Mouse (Mus musculus) testis, postnatal 14 days (tissue): ENCODE data around the gene Krt78.
"Not testable (repeated sequence)": the region's sequence is repeated elsewhere in the genome, so short reads cannot be mapped to it uniquely, and the experiment has no call there.

Experiments
- DNase-seq: peaks from one replicate; pipeline ENCODE4 v3.0.0; 2021; ENCODE audit warnings: low spot score

Gene Krt78

DNA sequence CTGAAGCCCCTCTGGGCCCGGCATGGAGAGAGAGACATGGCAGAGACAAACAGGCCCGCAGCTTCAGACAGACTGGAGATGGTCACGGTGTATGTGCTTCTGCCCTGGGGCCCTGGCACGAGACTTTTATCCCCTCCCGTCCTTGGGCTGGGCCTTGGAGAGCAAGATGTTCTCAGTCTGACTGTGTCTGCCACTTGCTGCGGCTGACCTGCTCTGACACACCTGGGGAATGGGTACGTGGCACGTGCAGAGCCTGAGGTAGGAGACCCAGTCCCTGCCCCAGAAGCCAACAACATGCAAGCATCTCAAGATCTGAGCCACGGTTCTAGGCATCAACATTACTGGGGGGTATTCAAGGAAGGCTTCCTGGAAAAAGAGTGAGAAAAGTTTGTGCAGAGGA is at the start of gene Krt78:
Gene Krt78, minus strand, starts transcription at position 101 of the 400 bp plus-strand sequence.
- DNase-seq = no peak

DNA sequence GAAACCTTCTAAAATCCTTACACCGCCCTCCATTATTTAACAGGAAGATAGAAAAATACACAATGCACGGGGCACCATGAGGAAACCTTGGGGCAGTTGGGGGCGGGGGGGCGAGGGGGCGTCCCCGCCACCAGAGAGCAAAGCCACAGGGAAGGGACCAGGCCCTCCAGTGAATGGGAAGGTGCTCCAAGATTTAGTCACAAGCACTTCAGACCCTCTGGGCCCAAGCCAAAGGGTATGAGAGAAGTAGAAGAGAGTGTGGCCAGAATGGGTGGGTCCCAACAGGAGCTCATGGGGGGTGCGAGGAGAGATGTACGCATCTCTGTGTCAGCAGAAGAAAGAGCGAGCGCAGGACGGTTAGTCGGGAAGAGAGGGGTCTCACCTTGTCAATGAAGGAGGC is 49.4 kb upstream of the Krt78 start:
- DNase-seq = no peak

DNA sequence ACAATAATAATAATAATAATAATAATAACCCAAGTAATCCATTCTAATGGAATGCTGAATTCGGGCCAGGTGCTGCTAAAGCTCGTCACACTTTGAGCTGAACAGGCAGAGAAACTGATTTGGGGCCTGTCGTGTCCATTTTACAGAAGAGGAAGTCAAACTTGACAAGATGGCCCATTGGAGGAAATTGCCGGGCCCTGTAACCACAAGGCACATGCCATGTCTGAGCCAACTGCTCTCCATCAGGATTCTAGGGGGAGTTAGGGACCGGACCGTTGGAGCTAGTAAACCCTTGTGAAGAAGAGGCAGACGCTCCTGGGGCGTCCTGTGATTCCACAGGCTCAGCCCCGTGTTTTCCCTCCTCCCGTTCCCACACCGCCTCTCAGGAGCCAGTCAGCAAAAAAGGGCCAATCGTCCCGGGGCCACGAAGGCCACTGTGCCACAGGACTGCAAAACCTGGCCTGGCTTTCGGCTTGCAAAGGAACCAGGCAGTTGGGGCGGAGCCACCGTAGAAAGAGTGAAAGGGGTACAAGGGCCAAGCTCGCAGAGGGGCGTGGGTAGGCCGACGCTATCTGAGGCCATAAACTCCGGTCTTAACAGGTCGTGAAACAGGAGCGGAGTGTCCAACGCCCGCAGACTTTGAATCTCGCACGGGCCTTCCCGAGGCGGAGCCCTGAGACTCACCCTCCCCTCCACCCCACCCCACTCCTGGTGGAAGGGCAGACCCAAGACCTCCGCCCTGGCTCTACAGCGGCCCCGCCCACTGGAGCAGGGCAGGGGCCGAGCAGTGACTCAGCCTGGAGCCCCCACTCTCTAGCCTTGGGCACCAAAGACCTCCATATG is 48.8 kb upstream of the Krt78 start:
- DNase-seq = no peak

DNA sequence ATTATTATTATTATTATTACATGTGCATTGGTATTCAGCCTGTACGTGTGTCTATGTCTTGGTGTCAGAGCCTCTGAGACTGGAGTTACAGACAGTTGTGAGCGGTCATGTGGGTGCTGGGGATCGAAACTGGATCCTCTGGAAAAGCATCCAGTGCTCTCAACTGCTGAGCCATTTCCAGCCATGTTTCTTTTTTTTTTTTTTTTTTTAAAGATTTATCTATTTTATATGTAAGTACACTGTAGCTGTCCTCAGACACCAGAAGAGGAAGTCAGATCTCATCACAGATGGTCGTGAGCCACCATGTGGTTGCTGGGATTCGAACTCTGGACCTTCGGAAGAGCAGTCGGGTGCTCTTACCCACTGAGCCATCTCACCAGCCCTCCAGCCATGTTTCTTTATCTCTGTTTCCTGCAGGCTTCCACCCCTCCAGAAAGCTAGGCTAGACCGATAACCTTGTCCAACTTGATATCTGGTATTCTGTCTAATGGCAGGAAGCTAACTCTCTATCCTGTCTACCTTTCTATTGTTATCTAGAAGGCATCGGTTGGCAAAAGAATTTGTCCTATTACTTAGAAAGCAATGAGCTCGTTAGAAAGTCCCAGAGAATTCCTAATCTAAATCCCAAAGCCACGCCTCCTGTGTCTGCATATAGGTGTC is 45.7 kb upstream of the Krt78 start:
- no peak for DNase-seq

DNA sequence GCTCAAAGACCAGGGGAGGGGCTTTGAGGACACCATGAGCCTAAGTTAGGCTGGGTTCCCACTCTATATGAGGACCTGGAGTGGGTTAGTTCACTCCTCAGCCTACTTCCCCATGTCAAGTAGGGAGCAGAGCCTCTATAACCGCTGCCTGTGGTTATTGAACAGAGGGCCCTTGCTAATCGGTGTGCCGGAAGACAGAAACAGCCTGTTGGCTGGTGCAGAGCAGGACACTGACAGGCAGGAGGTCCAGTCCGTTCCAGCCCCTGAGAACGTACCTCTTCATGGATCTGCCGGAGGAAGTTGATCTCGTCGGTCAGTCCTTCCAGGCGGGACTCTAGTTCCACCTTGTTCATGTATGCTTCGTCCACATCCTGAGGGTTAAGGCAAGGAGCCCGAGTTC is 45.1 kb upstream of the Krt78 start:
- DNase-seq = no peak

DNA sequence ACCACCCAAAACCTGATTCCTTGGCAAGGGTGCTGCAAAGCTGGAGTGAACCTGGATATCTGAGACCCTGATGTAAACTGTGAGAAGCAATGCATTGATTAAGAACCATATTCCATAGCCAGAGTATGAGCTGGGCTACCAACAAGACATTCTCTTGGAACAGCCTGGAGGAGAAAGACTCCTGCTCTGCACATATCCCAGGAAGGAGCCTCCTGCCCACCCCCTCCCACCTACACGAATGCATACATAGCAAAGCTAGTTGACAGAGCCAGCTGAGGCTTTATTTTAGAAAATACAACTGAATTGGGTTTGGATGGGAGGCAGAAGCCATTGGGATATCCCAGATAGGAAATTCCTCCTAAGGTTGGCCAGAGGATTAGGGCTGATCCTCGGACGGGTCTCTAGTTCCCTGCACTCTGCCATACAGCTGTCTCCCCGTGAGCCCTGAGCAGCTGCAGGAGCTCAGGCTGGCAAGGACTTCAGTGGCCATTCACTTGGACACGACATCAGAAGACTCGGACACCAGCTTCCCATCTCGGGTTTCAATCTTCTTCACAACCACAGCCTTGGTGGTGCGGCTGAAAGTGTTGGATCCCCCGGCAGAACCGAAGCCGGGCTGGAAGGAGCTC is 42.5 kb upstream of the Krt78 start:
- DNase-seq = not testable (repeated sequence)

DNA sequence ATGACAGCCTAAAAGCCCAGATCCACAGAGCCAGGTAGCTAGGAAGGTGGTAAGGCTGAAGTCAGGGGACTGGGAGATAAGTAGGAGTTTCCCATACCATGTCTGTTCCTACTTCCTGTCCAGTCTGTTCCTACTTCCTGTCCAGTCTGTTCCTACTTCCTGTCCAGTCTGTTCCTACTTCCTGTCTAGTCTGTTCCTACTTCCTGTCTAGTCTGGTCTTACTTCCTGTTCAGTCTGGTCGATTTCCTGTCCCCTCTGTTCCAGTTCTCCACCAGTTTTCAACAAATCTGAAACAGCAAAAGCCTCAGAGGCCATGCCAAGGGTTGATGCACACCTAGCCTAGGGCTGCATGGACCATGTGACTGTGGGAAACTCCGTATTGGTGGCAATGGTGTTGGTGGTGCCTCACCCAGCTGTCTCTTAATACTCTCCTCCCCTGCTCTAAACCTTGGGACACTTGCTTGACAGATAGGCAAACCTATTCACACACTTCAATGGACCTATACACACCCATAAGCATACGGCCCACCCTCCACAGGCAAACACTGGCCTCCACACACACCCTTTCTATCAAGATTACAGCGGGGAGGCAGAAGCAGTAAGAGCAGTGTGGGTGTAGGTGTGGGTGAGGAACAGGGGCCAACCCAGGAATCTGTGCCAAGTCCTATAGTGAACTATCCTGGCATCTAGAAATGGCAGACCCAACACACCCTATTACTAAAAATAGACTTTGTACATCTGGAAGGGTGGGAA is 41.6 kb upstream of the Krt78 start:
- DNase-seq = no peak

DNA sequence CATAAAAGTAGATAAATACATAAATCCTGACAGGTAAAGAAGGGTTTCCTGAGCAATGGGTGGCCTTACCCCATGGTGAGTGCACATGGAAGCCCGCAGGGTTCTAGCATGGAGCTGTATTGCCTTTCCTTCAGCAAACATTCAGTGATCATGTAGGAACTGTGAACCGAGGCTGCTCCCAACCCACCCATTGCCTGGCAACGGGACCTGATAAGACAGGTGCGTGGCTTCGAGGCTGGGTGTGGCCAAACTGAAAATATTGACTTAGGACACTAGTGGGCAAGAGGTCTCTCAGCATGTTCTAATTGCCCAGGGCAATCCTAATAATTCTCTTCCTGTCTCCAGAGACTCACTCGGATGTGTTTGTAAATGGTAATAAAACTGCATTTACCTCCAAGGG is 40.3 kb upstream of the Krt78 start:
- no peak for DNase-seq

DNA sequence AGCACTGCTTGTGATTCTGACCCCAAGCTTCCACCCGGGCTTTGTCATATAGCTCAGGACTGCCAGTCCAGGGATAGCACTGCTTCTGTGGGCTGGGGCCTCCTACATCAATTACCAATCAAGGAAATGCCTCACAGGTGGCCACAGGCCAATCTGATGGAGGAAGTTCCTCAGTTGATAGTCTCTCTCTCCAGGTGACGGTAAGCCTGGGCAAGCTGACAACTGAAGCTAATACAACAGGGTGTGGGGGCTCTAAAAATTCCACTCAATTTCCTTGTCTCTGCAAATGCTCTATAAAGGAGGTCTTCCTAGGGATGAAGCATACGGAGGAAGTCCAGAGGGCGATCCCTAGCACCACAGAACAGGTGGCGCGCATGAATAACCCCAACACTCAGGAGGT is 36.9 kb upstream of the Krt78 start:
- DNase-seq = no peak

DNA sequence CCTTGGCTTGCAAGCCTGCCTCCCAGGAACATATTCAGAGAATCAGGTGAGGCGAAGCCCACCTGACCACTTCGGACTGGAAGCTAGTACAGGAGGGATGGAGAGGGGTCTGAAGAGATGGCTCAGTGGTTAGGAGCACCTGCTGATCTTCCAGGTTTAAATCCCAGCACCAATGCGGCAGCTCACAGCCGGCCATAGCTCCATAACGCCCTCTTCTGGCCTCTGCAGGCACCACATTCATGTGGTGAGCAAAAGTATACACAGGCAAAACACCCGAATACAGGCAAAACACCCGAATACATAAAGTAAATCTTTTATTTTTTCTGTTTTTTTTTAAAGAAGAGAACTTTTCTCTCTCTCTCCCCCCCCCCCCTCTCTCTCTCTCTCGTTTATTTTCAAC is 34.6 kb upstream of the Krt78 start:
- no peak for DNase-seq

DNA sequence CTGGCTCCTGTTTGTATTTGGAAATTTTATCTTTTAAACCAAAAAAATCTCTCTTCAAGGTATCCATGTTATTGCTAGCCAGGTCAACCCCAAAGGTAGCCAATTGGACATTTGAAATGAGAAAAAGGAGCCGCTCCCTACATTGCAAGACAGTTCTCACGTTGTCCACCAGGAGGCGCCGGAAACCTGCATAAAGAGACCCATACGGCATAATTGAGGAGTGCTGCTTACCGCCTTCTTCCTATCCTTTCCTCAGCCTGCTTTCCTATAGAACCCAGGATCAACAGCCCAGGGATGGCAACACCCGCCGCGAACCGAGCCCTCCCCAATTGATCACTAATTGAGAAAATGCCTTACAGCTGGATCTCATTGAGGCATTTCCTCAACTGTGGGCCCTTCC is 34.0 kb upstream of the Krt78 start:
- peak; percentile 75 for DNase-seq

DNA sequence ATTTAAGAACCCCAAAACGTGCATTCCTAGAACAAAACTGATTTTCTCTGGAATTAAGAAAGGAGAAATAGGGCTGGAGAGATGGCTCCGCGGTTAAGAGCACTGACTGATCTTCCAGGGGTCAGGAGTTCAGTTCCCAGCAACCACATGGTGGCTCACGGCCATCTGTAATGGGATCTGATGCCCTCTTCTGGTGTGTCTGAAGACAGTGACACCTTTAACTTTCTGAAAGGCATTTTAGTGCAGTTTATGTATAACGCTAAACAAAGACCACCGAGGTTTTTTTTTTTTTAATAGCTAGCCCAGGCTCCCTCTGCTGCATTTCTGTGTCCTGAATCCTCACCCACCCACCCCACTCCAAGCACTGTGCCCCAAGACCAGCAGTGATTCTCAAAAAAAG is 30.7 kb upstream of the Krt78 start:
- no peak for DNase-seq

DNA sequence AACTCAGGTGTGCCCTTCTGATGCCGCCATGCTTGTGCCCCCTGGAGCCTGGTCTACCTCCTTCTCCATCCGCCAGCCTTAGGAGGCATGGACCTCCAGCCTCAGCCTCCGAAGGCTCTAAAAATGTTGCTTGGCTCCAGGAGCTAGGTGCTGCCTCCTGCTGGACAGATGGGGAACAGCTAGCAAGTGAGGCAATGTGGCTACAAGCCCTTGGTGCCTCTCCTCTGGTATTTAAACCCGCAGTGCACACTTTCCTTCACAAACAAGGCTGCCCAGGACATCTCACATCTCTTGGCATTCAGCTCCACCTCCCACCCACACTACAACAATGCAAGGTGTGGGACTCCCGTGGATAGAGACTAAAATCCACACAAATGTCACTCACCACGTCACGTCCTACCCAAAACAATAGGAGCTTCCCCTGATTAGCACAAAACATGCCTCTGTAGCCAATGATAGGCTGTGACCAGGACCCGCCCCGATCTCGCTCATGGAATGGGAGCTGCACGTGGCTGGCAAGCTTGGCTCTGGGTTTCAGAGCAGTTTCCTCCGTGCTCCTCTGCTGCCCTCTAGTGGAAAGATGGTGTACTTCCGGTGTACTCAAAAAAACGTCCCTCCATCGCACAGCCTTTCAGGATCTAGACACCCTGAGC is 30.0 kb upstream of the Krt78 start:
- peak; percentile 87 for DNase-seq

DNA sequence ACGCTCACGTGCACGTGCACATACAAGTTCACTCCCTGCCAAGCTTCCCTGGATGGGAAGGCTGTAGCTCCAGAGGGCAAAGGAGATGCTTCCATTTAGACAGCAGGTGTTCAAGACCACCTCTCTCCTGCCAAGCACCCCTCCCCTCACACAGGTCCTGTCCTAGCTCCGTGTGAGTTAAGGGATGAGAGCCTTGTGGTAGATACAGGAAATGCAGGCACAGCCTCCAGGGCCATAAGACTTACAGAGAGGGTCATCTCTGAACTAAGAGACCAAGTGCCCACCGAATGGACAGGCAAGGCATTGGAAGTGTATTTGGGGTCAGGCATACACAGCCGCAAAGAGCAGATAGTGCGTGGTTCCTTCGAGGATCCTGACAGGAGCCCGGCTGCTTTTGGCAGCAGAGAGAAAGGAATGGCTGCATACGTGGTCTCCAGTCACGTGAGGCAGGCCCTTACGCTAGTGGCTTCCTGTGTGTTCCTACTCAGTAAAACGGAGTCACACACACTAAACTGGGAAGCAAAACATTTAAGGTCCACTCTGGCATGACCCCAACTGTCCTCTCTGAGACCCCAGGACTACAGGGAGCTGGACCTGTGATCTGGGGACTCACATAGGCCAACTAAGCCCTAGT is 29.3 kb upstream of the Krt78 start:
- no peak for DNase-seq

DNA sequence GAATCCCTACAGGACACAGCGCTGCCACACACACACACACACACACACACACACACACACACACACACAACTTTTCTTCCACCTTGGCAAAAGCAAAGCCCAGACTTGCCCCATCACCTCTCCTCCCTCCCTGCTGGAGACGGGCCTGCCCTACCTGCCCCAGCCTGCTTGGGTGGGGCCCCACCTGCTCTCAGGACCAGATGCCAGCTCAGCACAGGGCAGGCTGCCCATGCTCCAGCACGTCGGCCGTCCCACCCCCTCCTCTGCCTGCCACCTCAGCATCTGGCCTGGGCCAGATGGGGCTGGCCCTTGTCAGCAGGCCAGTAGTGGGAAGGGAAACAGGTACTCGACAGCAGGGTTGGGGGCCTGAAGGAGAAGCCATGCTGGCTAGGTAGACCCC is 26.8 kb upstream of the Krt78 start:
- DNase-seq = no peak

DNA sequence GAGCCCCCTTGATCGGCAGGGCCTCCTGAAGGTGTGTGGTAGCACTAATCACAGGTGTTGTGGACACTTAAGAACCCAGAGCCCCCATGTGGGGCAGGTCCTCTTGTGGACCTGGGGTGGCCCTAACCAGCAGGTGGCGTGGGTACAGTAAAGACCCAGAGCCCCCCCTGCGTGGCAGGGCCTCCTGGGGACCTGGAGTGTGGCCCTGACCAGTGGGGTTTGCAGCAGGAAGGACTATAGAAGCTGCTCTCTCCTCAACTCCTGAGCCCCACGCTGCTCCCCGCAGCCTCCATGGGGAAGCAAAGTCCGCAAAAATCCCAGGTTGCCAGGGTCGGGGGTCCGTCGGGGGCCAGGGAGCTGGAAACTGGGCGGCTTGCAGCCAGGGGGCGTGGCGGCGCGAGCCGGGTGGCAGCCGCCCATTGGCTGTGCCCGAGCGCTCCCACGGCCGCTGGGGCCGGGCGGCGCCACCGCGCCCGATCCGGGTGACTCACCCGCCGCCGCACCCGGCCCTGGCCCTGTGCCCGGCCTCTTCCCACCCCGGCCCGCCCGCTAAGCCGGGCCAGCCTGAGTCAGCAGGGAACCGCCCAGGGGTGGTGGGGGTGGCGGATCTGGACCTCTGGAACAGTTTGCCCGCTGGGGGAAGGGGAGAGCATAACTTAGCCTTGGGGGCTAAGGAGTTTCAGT is 23.1 kb upstream of the Krt78 start:
- DNase-seq = peak; percentile 78

DNA sequence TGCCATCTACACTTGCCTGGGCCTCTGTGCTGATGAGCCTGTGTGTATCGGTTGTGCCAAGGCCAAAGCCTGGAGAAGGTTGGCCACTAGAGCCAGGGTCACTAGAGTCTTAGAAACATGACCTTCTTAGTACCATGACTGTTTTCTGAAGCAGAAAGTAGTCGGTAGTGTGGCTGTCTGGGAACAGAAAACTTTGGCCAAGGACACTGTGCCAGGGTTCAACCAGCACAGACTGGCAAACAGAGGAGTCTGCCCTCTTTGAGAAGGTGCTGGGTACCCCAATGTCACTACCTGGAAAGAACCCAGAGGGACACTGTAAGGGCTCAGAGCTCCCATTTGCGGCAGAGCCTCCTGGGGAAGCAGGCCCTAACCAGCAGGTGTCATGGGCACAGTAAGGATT is 22.6 kb upstream of the Krt78 start:
- no peak for DNase-seq

DNA sequence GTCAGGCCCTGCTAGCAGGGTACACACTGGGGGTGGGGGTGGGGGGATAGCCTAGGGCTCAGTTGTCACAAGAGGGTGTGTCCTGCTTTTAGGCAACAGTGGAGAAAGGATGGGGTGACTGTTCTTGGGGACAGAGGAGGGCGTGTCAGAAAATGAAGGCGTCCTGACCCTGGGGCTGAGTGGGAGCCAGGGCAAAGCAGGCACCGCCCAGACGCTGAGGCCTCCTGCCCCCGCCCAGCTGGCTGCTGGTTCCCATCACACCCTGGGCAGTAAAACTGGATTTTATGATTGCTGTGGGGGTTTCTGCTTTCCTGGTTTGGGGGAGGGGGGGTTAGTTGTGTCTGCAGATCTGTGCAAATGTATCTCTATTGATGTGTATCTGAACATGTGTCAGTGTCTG is 21.9 kb upstream of the Krt78 start:
- no peak for DNase-seq

DNA sequence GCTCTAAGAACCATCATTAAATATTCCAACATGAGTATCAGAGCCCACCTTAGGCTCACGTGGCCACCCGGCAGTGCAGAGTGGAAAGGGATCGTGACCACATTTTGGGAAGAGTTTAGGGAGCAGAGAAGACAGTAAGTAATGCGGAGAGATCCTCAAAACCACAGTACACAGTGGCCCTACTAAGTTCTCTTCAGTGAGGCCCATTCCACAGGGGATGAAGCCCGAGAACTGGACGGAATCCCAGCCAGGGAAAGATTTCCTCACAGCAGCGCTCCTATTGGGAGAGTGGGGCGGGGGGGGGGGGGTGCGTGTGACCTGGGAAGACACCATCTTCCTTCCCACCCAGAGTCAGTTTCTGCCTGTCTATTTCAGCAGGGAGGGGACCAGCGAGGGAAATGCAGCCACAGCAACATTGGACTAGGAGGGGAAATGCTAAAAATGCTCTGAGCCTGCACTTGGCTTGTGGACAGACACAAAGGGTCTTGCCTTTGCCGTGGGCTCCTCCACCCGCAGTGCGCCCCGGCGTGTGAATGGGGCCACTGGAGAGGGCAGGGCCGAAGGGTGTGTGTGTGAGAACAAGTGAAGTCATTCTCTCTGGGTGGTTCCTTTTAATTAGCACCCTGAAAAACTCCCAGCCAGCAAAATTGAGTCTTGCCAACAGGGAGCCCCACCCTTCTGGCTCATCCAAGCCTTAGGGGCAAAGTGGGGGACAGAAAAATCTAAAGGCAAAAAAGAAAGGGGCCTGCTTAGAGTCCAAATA is 20.2 kb upstream of the Krt78 start:
- no peak for DNase-seq

DNA sequence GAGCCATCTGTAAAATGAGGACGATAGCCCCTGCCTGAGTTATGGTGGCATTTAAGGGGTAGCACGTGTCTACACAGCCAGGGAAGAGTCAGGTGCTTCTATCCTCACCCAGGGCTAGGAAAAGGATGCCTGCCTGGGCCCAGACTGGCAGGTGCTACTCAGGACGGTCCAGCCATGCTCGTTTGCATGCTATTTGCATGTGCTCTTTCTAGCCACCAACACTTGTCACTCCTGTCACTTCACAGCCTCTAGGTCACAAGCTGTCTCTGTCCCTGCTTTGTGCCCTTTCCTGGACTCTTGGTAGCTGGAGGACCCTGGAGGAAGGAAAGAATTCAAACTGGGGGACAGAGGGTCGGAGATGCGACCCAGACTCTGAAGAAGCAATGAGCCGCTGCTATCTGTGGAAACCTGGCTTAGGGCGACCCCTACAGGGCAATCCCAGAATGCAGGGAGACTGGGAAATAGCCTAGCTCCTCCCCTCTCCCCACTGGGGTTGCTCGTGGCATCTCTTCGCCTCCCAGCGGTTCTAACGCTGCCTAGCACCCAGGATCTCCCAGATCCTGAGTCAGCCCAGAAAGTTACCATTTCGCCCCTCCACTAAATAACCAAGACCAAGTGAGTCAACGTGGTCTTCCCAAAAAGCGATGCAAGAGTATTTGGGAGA is 19.5 kb upstream of the Krt78 start:
- DNase-seq = peak; percentile 86
